Mouse (Mus musculus) kidney, adult 2 months (tissue): ENCODE measurements around the gene Ppp4r2. TPM values are rescaled to one million over a fixed set of nuclear protein-coding genes. Genes with fewer than 3 reads are reported as not detected.

Experiments used
- DNase-seq: peaks from one replicate; pipeline ENCODE4 v3.0.0; 2021
- H3K27ac ChIP-seq: fragments of 200-500 bp; 2 replicates; pipeline ENCODE4 v1.5.1; 2012; ENCODE audit warnings: low read depth, low read length, control low read depth, inconsistent platforms; ENCODE audit not compliant: insufficient read depth
- H3K27me3 ChIP-seq: fragments of 200-500 bp; replicated peaks from 2 replicates; pipeline ENCODE4 v1.6.1; 2012; ENCODE audit warnings: mild to moderate bottlenecking, moderate library complexity, low read length, inconsistent platforms; ENCODE audit not compliant: control insufficient read depth, insufficient read depth
- H3K36me3 ChIP-seq: fragments of 200-500 bp; 2 replicates; pipeline ENCODE4 v1.6.1; 2012; ENCODE audit warnings: mild to moderate bottlenecking, moderate library complexity, low read length, inconsistent platforms; ENCODE audit not compliant: control insufficient read depth, insufficient read depth
- H3K4me1 ChIP-seq: fragments of 200-500 bp; 2 replicates; pipeline ENCODE4 v1.6.1; 2011; ENCODE audit warnings: low read length; ENCODE audit not compliant: control insufficient read depth, insufficient read depth
- H3K4me3 ChIP-seq: fragments of 200-500 bp; 2 replicates; pipeline ENCODE4 v1.5.1; 2011; ENCODE audit warnings: mild to moderate bottlenecking, low read depth, low read length, control low read depth; ENCODE audit not compliant: insufficient read depth
- CTCF ChIP-seq: fragments of 200-500 bp; conservative IDR thresholded peaks from 2 replicates; pipeline ENCODE4 v1.5.1; 2011; ENCODE audit warnings: low read depth, mild to moderate bottlenecking, control low read depth, low read length, moderate library complexity, mixed read lengths; ENCODE audit not compliant: insufficient read depth, insufficient read length
- POLR2A ChIP-seq: fragments of 200-500 bp; IDR thresholded peaks from one replicate; pipeline ENCODE4 v1.6.1; 2011; ENCODE audit warnings: low read depth, low read length, control low read depth
- WGBS: fragments of 180-500 bp; shearing (Covaris S2); methylation state at CpG from one replicate; pipeline ENCODE4 v1.1.7; 2018; 5-methylcytosine and 5-hydroxymethylcytosine counted together
- polyA plus RNA-seq: library from polyadenylated mRNA; depleted of rRNA; stranded (reverse); fragments of >200 nt; gene quantifications from 2 replicates; pipeline ENCODE4 v1.2.3, GENCODE M21; 2012

The Ppp4r2 gene
- polyA plus RNA-seq, 1 experiment = 14.7 TPM

DNA sequence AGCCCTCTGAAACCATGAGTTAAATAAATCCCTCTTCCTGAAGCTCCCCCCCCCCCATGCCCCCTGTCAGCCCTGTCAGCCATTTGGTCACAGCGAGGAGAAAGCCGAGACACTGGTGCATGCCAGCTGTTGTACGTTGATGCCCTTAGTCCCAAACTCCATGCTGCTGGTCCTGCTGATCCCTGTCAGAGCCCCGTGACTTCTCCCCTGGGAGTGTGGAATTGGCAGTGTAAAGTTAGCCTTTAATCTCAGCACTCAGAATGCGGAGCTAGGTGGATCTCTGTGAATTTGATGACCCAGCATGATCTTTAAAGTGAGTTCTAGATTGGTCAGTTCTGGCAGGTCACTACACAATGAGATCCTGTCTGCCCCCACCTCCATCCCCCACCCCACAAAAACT lies 3.7 kb upstream of the Ppp4r2 start:
- Histone ChIP-seq H3K27me3 (no peaks in the 10 kb centered on the region), H3K4me1 (peaks cover 5% of the 10 kb centered on the region; the same call in 1 of the 2 replicates), H3K36me3 (no peaks in the 10 kb centered on the region), H3K27ac (no peak overlapping the region), H3K4me3 (no peak overlapping the region)
- TF ChIP-seq POLR2A (no peak), CTCF (no peak)
- WGBS = 67% methylated on average over 5 of the region's 5 CpGs
- no peak for DNase-seq

- Histone ChIP-seq H3K4me3 (no peak overlapping the region), H3K4me1 (peaks cover 12% of the 10 kb centered on the region; the same call in 1 of the 2 replicates), H3K27ac (no peak overlapping the region), H3K27me3 (no peaks in the 10 kb centered on the region), H3K36me3 (peaks cover 1% of the 10 kb centered on the region; the same call in 1 of the 2 replicates)
- WGBS = 86% methylated on average over 3 of the region's 3 CpGs
- no peak for DNase-seq
- TF ChIP-seq CTCF = no peak
These were observed 2.2 kb upstream of the Ppp4r2 start for GRCm38 (mm10) chr6:100831188-100831587.

DNA sequence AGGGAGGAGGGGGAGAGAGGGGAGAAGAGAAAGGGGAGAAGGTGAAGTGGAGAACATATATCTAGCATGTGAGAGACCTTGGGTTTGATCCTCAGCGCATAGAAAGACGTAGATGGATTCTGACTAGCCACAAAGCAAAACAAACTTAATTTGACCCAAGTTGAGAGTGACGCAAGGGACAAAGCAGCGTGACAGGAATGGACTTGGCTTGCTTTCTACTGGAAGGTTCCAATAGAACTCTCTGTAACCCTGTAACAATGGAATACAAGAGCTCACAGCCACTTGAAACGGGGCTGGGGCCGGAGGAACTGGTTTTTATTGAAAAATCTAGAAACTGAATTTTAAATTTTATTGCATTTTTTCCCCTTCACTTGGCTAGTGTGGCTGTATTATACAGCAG lies 1.7 kb upstream of the Ppp4r2 start:
- no peak overlapping the region for H3K4me3 ChIP-seq
- no peak for DNase-seq
- 82% methylated on average over 6 of the region's 6 CpGs for WGBS
- no peak overlapping the region for H3K27ac ChIP-seq
- H3K4me1 ChIP-seq = peaks cover 8% of the 10 kb centered on the region; the same call in 1 of the 2 replicates
- H3K36me3 ChIP-seq = peaks cover 4% of the 10 kb centered on the region
- no peaks in the 10 kb centered on the region for H3K27me3 ChIP-seq
- no peak for TF ChIP-seq POLR2A
- TF ChIP-seq CTCF = no peak

GRCm38 (mm10) chr6:100833811-100834481 lies 524 bp downstream of the Ppp4r2 start:
- Histone ChIP-seq H3K27ac (peak overlapping the region; percentile 77; the same call in 1 of the 2 replicates), H3K4me3 (peak overlapping the region; percentile 97), H3K36me3 (peaks cover 10% of the 10 kb centered on the region), H3K27me3 (no peaks in the 10 kb centered on the region), H3K4me1 (peaks cover 10% of the 10 kb centered on the region; the same call in 1 of the 2 replicates)
- WGBS = under 1% methylated on average over 68 of the region's 72 CpGs
- DNase-seq = peak; percentile 55
- TF ChIP-seq CTCF (no peak), POLR2A (no peak)

GRCm38 (mm10) chr6:100834489-100835160 lies 1.2 kb downstream of the Ppp4r2 start:
- TF ChIP-seq POLR2A (no peak), CTCF (no peak)
- H3K36me3 ChIP-seq = peaks cover 10% of the 10 kb centered on the region
- H3K4me1 ChIP-seq = peaks cover 10% of the 10 kb centered on the region; the same call in 1 of the 2 replicates
- no peaks in the 10 kb centered on the region for H3K27me3 ChIP-seq
- H3K27ac ChIP-seq = no peak overlapping the region; the same call in 1 of the 2 replicates
- H3K4me3 ChIP-seq = peak overlapping the region; percentile 97
- no peak for DNase-seq
- 32% methylated on average over 9 of the region's 9 CpGs for WGBS

DNA sequence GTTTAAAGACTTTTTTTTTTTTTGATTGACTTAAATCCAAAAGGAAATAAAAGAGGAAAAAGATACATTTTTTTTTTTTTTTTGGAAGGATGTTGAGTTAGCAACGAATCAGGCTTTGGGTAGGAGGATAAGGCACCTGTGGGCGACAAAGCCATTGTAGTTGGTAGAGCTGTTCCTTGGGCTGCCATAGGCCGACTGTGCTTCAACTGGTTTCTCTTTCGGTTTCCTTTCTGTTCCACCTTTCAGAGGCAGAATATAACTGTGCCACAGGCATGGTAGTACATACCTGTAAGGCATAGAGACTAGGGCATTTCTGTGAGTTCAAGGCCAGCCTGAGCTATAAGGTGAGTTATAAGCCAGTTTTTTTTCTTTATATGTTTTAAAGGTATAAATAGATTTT lies 11.6 kb downstream of the Ppp4r2 start:
- 80% methylated on average over 4 of the region's 4 CpGs for WGBS
- H3K36me3 ChIP-seq = no peaks in the 10 kb centered on the region; the same call in none of the 2 replicates

DNA sequence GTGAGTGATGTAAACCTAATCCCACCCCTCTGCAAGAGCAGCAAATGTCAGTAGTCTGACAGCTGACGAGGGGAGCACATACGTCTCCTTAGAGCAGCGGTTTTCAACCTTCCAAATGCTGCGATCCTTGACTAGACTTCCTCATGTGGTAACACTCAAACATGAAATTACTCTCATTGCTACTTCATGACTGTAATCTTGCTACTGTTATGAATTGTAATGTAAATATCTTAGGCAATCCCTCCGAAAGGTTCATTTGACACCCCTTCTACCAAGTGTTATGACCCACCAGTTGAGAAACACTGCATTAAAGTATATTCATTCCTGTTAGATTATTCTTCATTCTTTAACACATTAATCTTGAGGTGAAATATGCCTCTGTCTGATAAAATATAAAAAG lies 13.8 kb downstream of the Ppp4r2 start:
- H3K4me1 ChIP-seq = 0 out of 2 replicates have a peak, but pooled peaks cover 3% of the 10 kb centered on the region
- H3K27ac ChIP-seq = no peak overlapping the region
- TF ChIP-seq CTCF (no peak), POLR2A (no peak)
- no peaks in the 10 kb centered on the region for H3K27me3 ChIP-seq
- no peak overlapping the region for H3K4me3 ChIP-seq
- DNase-seq = no peak
- WGBS = 81% methylated on average over 5 of the region's 5 CpGs
- no peaks in the 10 kb centered on the region for H3K36me3 ChIP-seq

More for the DNA sequence above, 11.6 kb downstream of the Ppp4r2 start:
- Histone ChIP-seq H3K4me1 (0 out of 2 replicates have a peak, but pooled peaks cover 3% of the 10 kb centered on the region), H3K27me3 (no peaks in the 10 kb centered on the region), H3K4me3 (no peak overlapping the region), H3K27ac (no peak overlapping the region)
- TF ChIP-seq POLR2A (no peak), CTCF (no peak)
- DNase-seq = no peak
